Mouse (Mus musculus): ENCODE measurements at regions not wholly inside any gene's neighbourhood (a gene's known extent, or its start where the extent isn't known, plus 50 kb on each side); places are given as distances from the start of the nearest gene placed in this dataset.

DNA sequence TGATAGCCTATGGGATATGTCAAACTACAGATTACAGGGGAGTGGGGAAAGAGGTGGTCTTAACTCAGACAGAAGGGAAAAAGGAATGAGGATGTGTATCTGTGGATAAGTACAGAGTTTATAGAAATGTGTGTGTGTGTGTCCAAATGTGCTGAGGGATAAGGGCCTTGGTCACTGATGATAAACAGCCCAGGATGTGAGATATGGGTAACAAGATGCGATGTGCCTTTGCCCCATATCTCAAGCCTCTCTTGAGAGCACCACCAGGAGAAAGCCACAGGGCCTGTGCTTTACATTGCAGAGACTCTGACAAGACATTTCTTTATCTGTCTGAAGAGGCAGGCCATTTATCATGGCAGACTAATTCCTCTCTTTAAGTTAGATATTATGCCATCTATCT is 132.8 kb upstream of the Cited2 start:
- Histone ChIP-seq H3K4me2 (ENCODE audit: low read depth, severe bottlenecking) (no peak overlapping the region), H3K27ac (replicated peaks; ENCODE audit: low read depth, low read length) (no peak overlapping the region), H3K4me3 (ENCODE audit: low read depth, low read length) (no peak overlapping the region), H3K36me3 (ENCODE audit: control insufficient read depth, insufficient read depth, low read length) (no peaks in the 10 kb centered on the region), H3K27me3 (ENCODE audit: control insufficient read depth, insufficient read depth, low read length) (no peaks in the 10 kb centered on the region), H3K9ac (ENCODE audit: low read length) (no peak overlapping the region), H3K4me1 (ENCODE audit: control insufficient read depth, insufficient read depth, low read length) (no peaks in the 10 kb centered on the region), H3K9me3 (ENCODE audit: control insufficient read depth, low read length) (no peaks in the 10 kb centered on the region)
- WGBS: 88% methylated on average over 1 of the region's 1 CpGs
- DNase-seq (ENCODE audit: low spot score): no peak
- ATAC-seq (ENCODE audit: insufficient number of reproducible peaks, low FRiP score, low TSS enrichment, low read depth): no peak

DNA sequence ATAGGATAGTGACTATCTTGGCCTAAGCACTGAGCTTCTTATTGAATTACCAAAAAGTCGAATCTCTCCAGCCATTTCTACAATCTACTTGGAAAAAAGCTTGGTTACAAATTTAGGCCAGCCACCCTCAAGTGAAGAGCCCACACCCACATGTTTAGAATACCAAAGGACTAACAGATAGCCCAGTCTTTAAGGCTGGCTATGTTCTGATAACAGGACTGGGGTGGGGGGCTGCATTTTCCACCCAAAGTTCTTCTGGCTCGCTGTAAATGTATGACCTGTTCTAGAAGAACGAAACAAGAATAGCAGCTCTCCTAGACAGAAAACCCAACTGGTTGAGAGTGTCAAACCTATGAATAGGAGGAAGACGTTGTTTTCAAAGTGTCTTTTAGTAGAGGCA is 130.6 kb upstream of the Cited2 start:
- Histone ChIP-seq H3K4me1 (ENCODE audit: control insufficient read depth, insufficient read depth, low read length) (no peaks in the 10 kb centered on the region), H3K36me3 (ENCODE audit: control insufficient read depth, insufficient read depth, low read length) (no peaks in the 10 kb centered on the region), H3K9me3 (ENCODE audit: control insufficient read depth, low read length) (no peaks in the 10 kb centered on the region), H3K4me2 (ENCODE audit: low read depth, severe bottlenecking) (no peak overlapping the region), H3K9ac (ENCODE audit: low read length) (no peak overlapping the region), H3K27me3 (ENCODE audit: control insufficient read depth, insufficient read depth, low read length) (no peaks in the 10 kb centered on the region), H3K27ac (replicated peaks; ENCODE audit: low read depth, low read length) (no peak overlapping the region), H3K4me3 (ENCODE audit: low read depth, low read length) (no peak overlapping the region)
- DNase-seq (ENCODE audit: low spot score): no peak
- WGBS: 79% methylated on average over 4 of the region's 4 CpGs
- ATAC-seq (ENCODE audit: insufficient number of reproducible peaks, low FRiP score, low TSS enrichment, low read depth): no peak

DNA sequence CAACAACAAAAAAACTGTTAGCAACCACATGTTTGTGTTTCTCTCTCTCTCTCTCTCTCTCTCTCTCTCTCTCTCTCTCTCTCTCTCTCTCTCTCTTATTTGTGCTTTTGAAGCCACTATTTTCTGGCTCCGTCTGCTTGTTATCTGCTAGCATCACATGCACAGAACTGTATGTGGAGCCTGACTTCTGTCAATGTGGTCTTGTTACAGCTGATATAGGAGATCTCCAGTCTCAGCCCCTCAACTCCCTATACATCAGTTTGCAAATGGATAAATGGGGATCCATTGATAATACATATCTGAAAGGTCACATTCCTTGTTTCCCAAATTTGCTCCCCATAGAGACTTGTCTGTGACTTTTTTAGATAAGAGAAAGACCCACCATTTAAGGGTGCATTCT is 126.9 kb upstream of the Cited2 start:
- Histone ChIP-seq H3K9me3 (ENCODE audit: control insufficient read depth, low read length) (no peaks in the 10 kb centered on the region), H3K27me3 (ENCODE audit: control insufficient read depth, insufficient read depth, low read length) (no peaks in the 10 kb centered on the region), H3K4me3 (ENCODE audit: low read depth, low read length) (no peak overlapping the region), H3K4me2 (ENCODE audit: low read depth, severe bottlenecking) (no peak overlapping the region), H3K9ac (ENCODE audit: low read length) (no peak overlapping the region), H3K4me1 (ENCODE audit: control insufficient read depth, insufficient read depth, low read length) (no peaks in the 10 kb centered on the region), H3K36me3 (ENCODE audit: control insufficient read depth, insufficient read depth, low read length) (no peaks in the 10 kb centered on the region), H3K27ac (replicated peaks; ENCODE audit: low read depth, low read length) (no peak overlapping the region)
- WGBS: 67% methylated on average over 1 of the region's 1 CpGs
- DNase-seq (ENCODE audit: low spot score): no peak
- no peak for ATAC-seq (ENCODE audit: insufficient number of reproducible peaks, low FRiP score, low TSS enrichment, low read depth)

DNA sequence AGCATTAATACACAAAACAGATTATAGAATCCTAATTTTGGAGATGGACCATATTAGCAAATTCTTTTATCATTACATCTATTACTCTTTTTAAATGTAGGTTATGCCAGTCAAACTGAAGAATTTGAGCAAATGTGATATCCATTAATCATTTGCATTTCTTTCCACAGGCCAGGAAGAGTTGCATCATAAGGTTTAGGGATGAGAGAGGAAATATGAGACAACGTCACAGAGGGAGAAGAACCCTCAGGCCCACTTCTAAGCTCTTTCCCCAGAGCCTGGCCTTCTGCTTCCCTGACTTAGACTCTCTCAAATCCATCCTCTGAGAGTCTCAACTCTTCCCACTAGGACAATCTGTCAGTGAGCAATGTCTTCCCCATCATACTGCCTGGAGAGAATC is 126.3 kb upstream of the Cited2 start:
- no peaks in the 10 kb centered on the region for H3K4me1 ChIP-seq (ENCODE audit: control insufficient read depth, insufficient read depth, low read length)
- ATAC-seq (ENCODE audit: insufficient number of reproducible peaks, low FRiP score, low TSS enrichment, low read depth): no peak
- no peak overlapping the region for H3K4me2 ChIP-seq (ENCODE audit: low read depth, severe bottlenecking)
- no peaks in the 10 kb centered on the region for H3K9me3 ChIP-seq (ENCODE audit: control insufficient read depth, low read length)
- WGBS: 88% methylated on average over 1 of the region's 1 CpGs
- no peak overlapping the region for H3K9ac ChIP-seq (ENCODE audit: low read length)
- no peak overlapping the region for H3K27ac ChIP-seq (replicated peaks; ENCODE audit: low read depth, low read length)
- H3K27me3 ChIP-seq (ENCODE audit: control insufficient read depth, insufficient read depth, low read length): no peaks in the 10 kb centered on the region
- H3K4me3 ChIP-seq (ENCODE audit: low read depth, low read length): no peak overlapping the region
- no peak for DNase-seq (ENCODE audit: low spot score)
- no peaks in the 10 kb centered on the region for H3K36me3 ChIP-seq (ENCODE audit: control insufficient read depth, insufficient read depth, low read length)

DNA sequence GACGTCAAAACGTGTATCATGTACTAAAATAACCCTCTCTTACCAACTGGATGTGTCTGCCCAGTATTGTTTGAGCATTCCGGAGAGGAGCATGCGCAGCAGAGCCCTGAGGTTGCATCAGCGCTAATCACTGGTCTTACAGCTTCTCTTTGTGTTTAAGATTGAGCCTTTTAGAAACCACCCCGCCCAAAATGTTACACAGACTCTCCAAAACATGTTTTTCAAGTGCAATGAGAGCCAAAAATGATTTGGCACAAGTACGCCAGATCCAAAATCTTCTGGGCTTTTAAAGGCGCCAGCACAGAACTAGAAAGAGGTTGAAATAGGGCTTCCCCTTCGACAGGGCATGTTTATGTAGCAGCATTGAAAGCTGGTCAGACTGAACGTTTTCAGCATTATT is 123.8 kb upstream of the Cited2 start:
- ATAC-seq (ENCODE audit: insufficient number of reproducible peaks, low FRiP score, low TSS enrichment, low read depth) (no peak), DNase-seq (ENCODE audit: low spot score) (no peak)
- Histone ChIP-seq H3K4me2 (ENCODE audit: low read depth, severe bottlenecking) (no peak overlapping the region), H3K9ac (ENCODE audit: low read length) (no peak overlapping the region), H3K4me1 (ENCODE audit: control insufficient read depth, insufficient read depth, low read length) (no peaks in the 10 kb centered on the region), H3K4me3 (ENCODE audit: low read depth, low read length) (no peak overlapping the region), H3K36me3 (ENCODE audit: control insufficient read depth, insufficient read depth, low read length) (no peaks in the 10 kb centered on the region), H3K27me3 (ENCODE audit: control insufficient read depth, insufficient read depth, low read length) (no peaks in the 10 kb centered on the region), H3K27ac (replicated peaks; ENCODE audit: low read depth, low read length) (no peak overlapping the region), H3K9me3 (ENCODE audit: control insufficient read depth, low read length) (no peaks in the 10 kb centered on the region)
- 89% methylated on average over 10 of the region's 10 CpGs for WGBS

DNA sequence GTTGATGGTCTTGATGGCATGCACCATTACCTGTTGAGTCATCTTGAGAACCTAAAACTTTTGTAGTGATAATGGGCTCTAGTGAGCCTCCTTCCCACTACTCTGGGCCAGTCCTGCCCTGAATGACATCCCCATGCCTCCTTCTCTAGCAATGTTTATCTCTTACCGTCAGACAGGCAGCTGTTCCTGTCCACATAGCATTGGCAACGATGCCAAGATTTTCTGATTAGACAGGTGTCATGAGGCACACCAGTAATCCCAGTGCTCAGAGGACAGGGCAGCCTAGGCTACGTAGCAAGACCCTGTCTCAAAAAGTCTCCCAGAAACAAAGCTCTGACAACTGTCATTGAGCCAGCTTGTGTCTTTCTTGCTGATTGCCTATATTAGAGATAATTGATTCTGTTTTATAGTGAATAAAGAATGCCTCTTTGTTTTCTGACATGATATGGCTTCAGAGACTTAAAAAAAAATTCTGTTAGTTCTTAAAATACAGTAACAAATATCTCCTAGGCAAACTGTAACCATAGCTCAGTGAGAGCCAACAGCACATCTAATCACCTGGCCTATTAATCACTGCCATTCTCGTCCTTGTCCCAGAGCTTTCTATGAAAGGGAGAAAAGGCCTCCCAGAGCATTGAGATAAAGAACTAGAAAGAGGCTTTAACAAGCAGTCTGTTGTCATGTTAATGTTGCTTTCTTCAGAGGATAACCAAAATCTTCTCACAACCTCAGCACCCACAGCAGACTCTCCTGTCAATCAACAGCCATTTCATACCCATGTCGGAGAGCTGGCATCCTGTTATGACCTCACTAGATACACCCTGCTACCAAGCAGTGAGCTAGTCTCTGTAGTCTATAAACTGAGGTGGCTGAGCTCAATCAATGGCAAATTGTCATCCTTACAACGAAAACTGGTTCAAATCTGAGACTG is 122.9 kb upstream of the Cited2 start:
- WGBS: 74% methylated on average over 6 of the region's 6 CpGs
- Histone ChIP-seq H3K4me2 (ENCODE audit: low read depth, severe bottlenecking) (no peak overlapping the region), H3K9ac (ENCODE audit: low read length) (no peak overlapping the region), H3K9me3 (ENCODE audit: control insufficient read depth, low read length) (no peaks in the 10 kb centered on the region), H3K4me1 (ENCODE audit: control insufficient read depth, insufficient read depth, low read length) (no peaks in the 10 kb centered on the region), H3K36me3 (ENCODE audit: control insufficient read depth, insufficient read depth, low read length) (no peaks in the 10 kb centered on the region), H3K4me3 (ENCODE audit: low read depth, low read length) (no peak overlapping the region), H3K27me3 (ENCODE audit: control insufficient read depth, insufficient read depth, low read length) (no peaks in the 10 kb centered on the region), H3K27ac (replicated peaks; ENCODE audit: low read depth, low read length) (no peak overlapping the region)
- DNase-seq (ENCODE audit: low spot score) (no peak), ATAC-seq (ENCODE audit: insufficient number of reproducible peaks, low FRiP score, low TSS enrichment, low read depth) (no peak)

DNA sequence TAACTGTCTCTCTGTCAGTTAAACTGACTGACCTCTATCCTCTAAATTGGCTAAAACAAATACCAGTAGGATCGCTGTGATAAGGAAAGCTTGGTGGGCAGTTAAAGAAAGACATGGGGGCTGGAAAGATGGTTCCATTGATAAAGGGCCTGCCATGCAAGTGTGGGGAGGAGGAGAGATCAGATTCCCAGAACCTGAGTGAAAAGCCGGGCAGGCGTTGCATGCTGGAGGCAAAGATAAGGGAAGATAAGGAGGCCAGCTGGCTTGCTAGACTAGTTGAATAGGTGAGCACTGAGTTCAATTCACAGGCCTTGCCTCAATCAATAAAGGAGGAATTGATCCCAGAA is 122.3 kb upstream of the Cited2 start:
- Histone ChIP-seq H3K4me3 (ENCODE audit: low read depth, low read length) (no peak overlapping the region), H3K4me2 (ENCODE audit: low read depth, severe bottlenecking) (no peak overlapping the region), H3K9ac (ENCODE audit: low read length) (no peak overlapping the region), H3K4me1 (ENCODE audit: control insufficient read depth, insufficient read depth, low read length) (no peaks in the 10 kb centered on the region), H3K36me3 (ENCODE audit: control insufficient read depth, insufficient read depth, low read length) (no peaks in the 10 kb centered on the region), H3K27ac (replicated peaks; ENCODE audit: low read depth, low read length) (no peak overlapping the region), H3K27me3 (ENCODE audit: control insufficient read depth, insufficient read depth, low read length) (no peaks in the 10 kb centered on the region), H3K9me3 (ENCODE audit: control insufficient read depth, low read length) (no peaks in the 10 kb centered on the region)
- 52% methylated on average over 3 of the region's 3 CpGs for whole genome bisulfite sequencing
- ATAC-seq (ENCODE audit: insufficient number of reproducible peaks, low FRiP score, low TSS enrichment, low read depth) (no peak), DNase-seq (ENCODE audit: low spot score) (no peak)

DNA sequence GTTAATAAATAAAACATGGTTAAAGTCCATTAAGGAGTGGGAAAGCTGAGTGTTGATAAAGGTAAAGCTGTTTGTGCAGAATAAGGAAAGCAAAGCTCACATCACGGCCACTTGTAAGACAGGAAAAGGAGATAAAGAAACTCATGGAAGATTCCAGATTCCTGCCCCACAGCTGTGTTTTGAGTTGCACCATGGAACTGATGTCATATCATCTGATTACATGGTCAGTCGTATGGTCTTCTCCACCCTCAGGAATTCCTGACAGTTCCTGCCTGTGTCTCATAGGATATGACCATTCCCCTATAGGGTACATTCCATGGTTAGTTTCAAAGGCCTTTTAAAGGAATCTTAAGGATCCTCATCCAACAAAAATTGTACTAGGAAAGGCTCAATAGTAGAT is 120.6 kb upstream of the Cited2 start:
- WGBS: 78% methylated on average over 2 of the region's 2 CpGs
- Histone ChIP-seq H3K36me3 (ENCODE audit: control insufficient read depth, insufficient read depth, low read length) (no peaks in the 10 kb centered on the region), H3K27ac (replicated peaks; ENCODE audit: low read depth, low read length) (no peak overlapping the region), H3K4me1 (ENCODE audit: control insufficient read depth, insufficient read depth, low read length) (no peaks in the 10 kb centered on the region), H3K9ac (ENCODE audit: low read length) (no peak overlapping the region), H3K9me3 (ENCODE audit: control insufficient read depth, low read length) (no peaks in the 10 kb centered on the region), H3K4me3 (ENCODE audit: low read depth, low read length) (no peak overlapping the region), H3K4me2 (ENCODE audit: low read depth, severe bottlenecking) (no peak overlapping the region), H3K27me3 (ENCODE audit: control insufficient read depth, insufficient read depth, low read length) (no peaks in the 10 kb centered on the region)
- no peak for DNase-seq (ENCODE audit: low spot score)
- ATAC-seq (ENCODE audit: insufficient number of reproducible peaks, low FRiP score, low TSS enrichment, low read depth): no peak

DNA sequence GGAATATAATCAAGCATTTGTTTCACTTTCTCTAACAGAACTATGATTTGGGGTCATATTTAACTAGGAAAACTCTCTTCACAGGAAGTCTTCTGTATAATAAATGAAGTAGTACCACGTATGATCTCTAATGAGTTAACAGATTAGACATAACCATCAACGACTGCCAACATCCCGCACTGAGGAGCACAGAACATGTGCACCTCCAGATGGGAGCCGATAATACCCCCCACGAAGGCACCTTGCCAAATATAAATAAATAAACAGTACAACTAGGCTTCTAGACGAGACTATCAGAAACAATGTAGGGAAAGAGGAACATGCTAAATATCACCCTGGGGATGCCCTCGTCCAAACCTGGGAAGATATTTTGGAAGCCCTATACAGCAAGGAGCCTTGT is 114.8 kb upstream of the Cited2 start:
- no peak overlapping the region for H3K27ac ChIP-seq (replicated peaks; ENCODE audit: low read depth, low read length)
- WGBS: 86% methylated on average over 7 of the region's 7 CpGs

More for the DNA sequence above, 114.8 kb upstream of the Cited2 start:
- Histone ChIP-seq H3K4me3 (ENCODE audit: low read depth, low read length) (no peak overlapping the region), H3K9ac (ENCODE audit: low read length) (no peak overlapping the region), H3K4me2 (ENCODE audit: low read depth, severe bottlenecking) (no peak overlapping the region), H3K27me3 (ENCODE audit: control insufficient read depth, insufficient read depth, low read length) (no peaks in the 10 kb centered on the region), H3K4me1 (ENCODE audit: control insufficient read depth, insufficient read depth, low read length) (no peaks in the 10 kb centered on the region), H3K36me3 (ENCODE audit: control insufficient read depth, insufficient read depth, low read length) (no peaks in the 10 kb centered on the region), H3K9me3 (ENCODE audit: control insufficient read depth, low read length) (no peaks in the 10 kb centered on the region)
- no peak for DNase-seq (ENCODE audit: low spot score)
- ATAC-seq (ENCODE audit: insufficient number of reproducible peaks, low FRiP score, low TSS enrichment, low read depth): no peak
